Mouse (Mus musculus) gastrocnemius, adult 18-20 months (tissue): ENCODE results near the gene Supt3. TPM values are rescaled to one million over a fixed set of nuclear protein-coding genes. Genes with fewer than 3 reads are reported as not detected.

ENCODE experiments used
- DNase-seq: peaks from one replicate; pipeline ENCODE4 v3.0.0; 2021; ENCODE audit warnings: low spot score
- total RNA-seq, 2 experiments: library from RNA; stranded (reverse); gene quantifications; 2 replicates each; pipeline ENCODE4 v1.2.3; 2021

The Supt3 gene
- total RNA-seq, 2 experiments from 2014 or later = 12.3 to 20.6 TPM

- no peak for DNase-seq
These were observed 186.3 kb downstream of the Supt3 start for GRCm38 (mm10) chr17:44963051-44963798.

GRCm38 (mm10) chr17:44967186-44967585, 190.2 kb downstream of the Supt3 start:
- no peak for DNase-seq

GRCm38 (mm10) chr17:44970255-44970654, 193.3 kb downstream of the Supt3 start:
- no peak for DNase-seq

- no peak for DNase-seq
These were observed 196.5 kb downstream of the Supt3 start for GRCm38 (mm10) chr17:44973489-44973888.

- DNase-seq = no peak
These were observed 200.7 kb downstream of the Supt3 start for GRCm38 (mm10) chr17:44977690-44978089.

- DNase-seq = no peak
These were observed 211.0 kb downstream of the Supt3 start for GRCm38 (mm10) chr17:44987964-44988363.

GRCm38 (mm10) chr17:45003311-45003710, 226.4 kb downstream of the Supt3 start:
- DNase-seq = no peak

GRCm38 (mm10) chr17:45004477-45005170, 227.7 kb downstream of the Supt3 start:
- no peak for DNase-seq

GRCm38 (mm10) chr17:45007461-45007860, 230.5 kb downstream of the Supt3 start:
- DNase-seq = no peak

- DNase-seq = no peak
These were observed 231.7 kb downstream of the Supt3 start for GRCm38 (mm10) chr17:45008663-45009062.

- no peak for DNase-seq
These were observed 233.5 kb downstream of the Supt3 start for GRCm38 (mm10) chr17:45010409-45010808.

- no peak for DNase-seq
These were observed 239.8 kb downstream of the Supt3 start for GRCm38 (mm10) chr17:45016746-45017145.

- DNase-seq = peak; percentile 22
These were observed 243.4 kb downstream of the Supt3 start for GRCm38 (mm10) chr17:45020155-45020930.

- no peak for DNase-seq
These were observed 251.5 kb downstream of the Supt3 start for GRCm38 (mm10) chr17:45028441-45028840.

- DNase-seq = no peak
These were observed 252.2 kb downstream of the Supt3 start for GRCm38 (mm10) chr17:45029106-45029505.

- no peak for DNase-seq
These were observed 255.3 kb downstream of the Supt3 start for GRCm38 (mm10) chr17:45032209-45032608.

- no peak for DNase-seq
These were observed 256.7 kb downstream of the Supt3 start for GRCm38 (mm10) chr17:45033617-45034016.

GRCm38 (mm10) chr17:45041084-45041483, 264.1 kb downstream of the Supt3 start:
- no peak for DNase-seq

GRCm38 (mm10) chr17:45045804-45046203, 268.9 kb downstream of the Supt3 start:
- no peak for DNase-seq

- no peak for DNase-seq
These were observed 269.6 kb downstream of the Supt3 start for GRCm38 (mm10) chr17:45046583-45046982.

- no peak for DNase-seq
These were observed 270.3 kb downstream of the Supt3 start for GRCm38 (mm10) chr17:45047236-45047635.

GRCm38 (mm10) chr17:45051971-45052370, 275.0 kb downstream of the Supt3 start:
- peak; percentile 4 for DNase-seq
